Mouse (Mus musculus) MEL (cell line): ENCODE results near the gene Gm20695. TPM values are rescaled to one million over a fixed set of nuclear protein-coding genes. Genes with fewer than 3 reads are reported as not detected.

Experiments used
- DNase-seq: peaks from one replicate; pipeline ENCODE4 v3.0.0; 2011; ENCODE audit warnings: low read depth, low spot score
- H3K27ac ChIP-seq: 2 replicates; pipeline ENCODE4 v1.5.1; 2012; ENCODE audit warnings: low read depth, mild to moderate bottlenecking, control low read depth, low read length, moderate library complexity; ENCODE audit not compliant: control insufficient read depth
- H3K27me3 ChIP-seq, 2 experiments: fragments of 150-350 bp in 1 of 2; sonication (generic) in 1 of 2; 2 replicates each; pipeline ENCODE4 v1.6.1; 2012; ENCODE audit warnings: low read length in 2 of 2, mild to moderate bottlenecking in 2 of 2, improper control_type of control experiment in 1 of 2, moderate library complexity in 1 of 2; ENCODE audit not compliant: insufficient read depth in 2 of 2, control insufficient read depth in 1 of 2
- H3K36me3 ChIP-seq, 2 experiments: 2 replicates each; pipeline ENCODE4 v1.6.1; 2012 to 2014; ENCODE audit warnings: low read length in 2 of 2, improper control_type of control experiment in 1 of 2, inconsistent platforms in 1 of 2, mild to moderate bottlenecking in 1 of 2; ENCODE audit not compliant: insufficient read depth in 2 of 2, control insufficient read depth in 1 of 2
- H3K4me1 ChIP-seq, 2 experiments: fragments of 150-350 bp in 1 of 2; sonication (generic) in 1 of 2; 2 replicates each; pipeline ENCODE4 v1.6.1; 2012; ENCODE audit warnings: low read length in 2 of 2, improper control_type of control experiment in 1 of 2, mild to moderate bottlenecking in 1 of 2; ENCODE audit not compliant: insufficient read depth in 2 of 2, control insufficient read depth in 1 of 2
- H3K4me3 ChIP-seq, 2 experiments: fragments of 150-350 bp in 1 of 2; sonication (generic) in 1 of 2; 2 replicates each; pipeline ENCODE4 v1.5.1; 2012; ENCODE audit warnings: low read depth in 2 of 2, low read length in 2 of 2, mild to moderate bottlenecking in 2 of 2, moderate library complexity in 2 of 2, control low read depth in 1 of 2, improper control_type of control experiment in 1 of 2; ENCODE audit not compliant: control insufficient read depth in 1 of 2, insufficient read depth in 1 of 2
- H3K79me2 ChIP-seq: 2 replicates; pipeline ENCODE4 v1.6.1; 2012; ENCODE audit warnings: mild to moderate bottlenecking, low read length, moderate library complexity; ENCODE audit not compliant: control insufficient read depth, poor library complexity, insufficient read depth
- H3K9ac ChIP-seq: 2 replicates; pipeline ENCODE4 v1.6.1; 2012; ENCODE audit warnings: low read depth, mild to moderate bottlenecking, control low read depth, low read length, moderate library complexity; ENCODE audit not compliant: control insufficient read depth, poor library complexity, severe bottlenecking
- H3K9me3 ChIP-seq: fragments of 150-350 bp; sonication (generic); replicated peaks from 2 replicates; pipeline ENCODE4 v1.6.1; 2012; ENCODE audit warnings: mild to moderate bottlenecking, low read length, improper control_type of control experiment, moderate library complexity; ENCODE audit not compliant: insufficient read depth
- ELF1 ChIP-seq: IDR thresholded peaks from 2 replicates; pipeline ENCODE4 v1.6.1; 2014; ENCODE audit warnings: low read depth, mild to moderate bottlenecking, inconsistent platforms, low read length, improper control_type of control experiment, moderate library complexity
- ETS1 ChIP-seq: IDR thresholded peaks from 2 replicates; pipeline ENCODE4 v1.6.1; 2012; ENCODE audit warnings: low read depth, mild to moderate bottlenecking, inconsistent platforms, low read length, improper control_type of control experiment, moderate library complexity
- GABPA ChIP-seq: IDR thresholded peaks from 2 replicates; pipeline ENCODE4 v1.6.1; 2012; ENCODE audit warnings: low read depth, mild to moderate bottlenecking, inconsistent platforms, low read length, improper control_type of control experiment, moderate library complexity
- GATA1 ChIP-seq: IDR thresholded peaks from 2 replicates; pipeline ENCODE4 v1.6.1; 2011; ENCODE audit warnings: low read depth, low read length, improper control_type of control experiment
- KAT2A ChIP-seq: conservative IDR thresholded peaks from 2 replicates; pipeline ENCODE4 v1.6.1; 2012; ENCODE audit warnings: low read depth, low read length, improper control_type of control experiment, inconsistent platforms
- MAX ChIP-seq: IDR thresholded peaks from 2 replicates; pipeline ENCODE4 v1.6.1; 2011; ENCODE audit warnings: low read length, improper control_type of control experiment
- MEF2A ChIP-seq: IDR thresholded peaks from 2 replicates; pipeline ENCODE4 v1.6.1; 2014; ENCODE audit warnings: low read depth, mild to moderate bottlenecking, inconsistent platforms, low read length, improper control_type of control experiment; ENCODE audit not compliant: poor library complexity, insufficient replicate concordance, severe bottlenecking; ENCODE audit errors: extremely low read depth
- MYB ChIP-seq: IDR thresholded peaks from 2 replicates; pipeline ENCODE4 v1.6.1; 2011; ENCODE audit warnings: mild to moderate bottlenecking, low read depth, low read length, improper control_type of control experiment
- MYC ChIP-seq: IDR thresholded peaks from 2 replicates; pipeline ENCODE4 v1.6.1; 2011; ENCODE audit warnings: low read depth, mild to moderate bottlenecking, low read length, improper control_type of control experiment, moderate library complexity
- NELFE ChIP-seq: IDR thresholded peaks from 2 replicates; pipeline ENCODE4 v1.6.1; 2011; ENCODE audit warnings: low read depth, low read length, improper control_type of control experiment
- POLR2A ChIP-seq, 2 experiments: IDR thresholded peaks; 2 replicates each; pipeline ENCODE4 v1.6.1; 2011 to 2012; ENCODE audit warnings: low read length in 2 of 2, mild to moderate bottlenecking in 2 of 2, control low read depth in 1 of 2, improper control_type of control experiment in 1 of 2, low read depth in 1 of 2, moderate library complexity in 1 of 2; ENCODE audit not compliant: control insufficient read depth in 1 of 2, insufficient read depth in 1 of 2, poor library complexity in 1 of 2
- POLR2AphosphoS2 ChIP-seq: IDR thresholded peaks from 2 replicates; pipeline ENCODE4 v1.6.1; 2011; ENCODE audit warnings: low read length, improper control_type of control experiment
- POLR2AphosphoS5 ChIP-seq: IDR thresholded peaks from 2 replicates; pipeline ENCODE4 v1.6.1; 2012; ENCODE audit warnings: low read depth, borderline replicate concordance, mild to moderate bottlenecking, inconsistent platforms, low read length, moderate library complexity, mixed read lengths
- RAD21 ChIP-seq: IDR thresholded peaks from 2 replicates; pipeline ENCODE4 v1.6.1; 2011; ENCODE audit warnings: mild to moderate bottlenecking, low read depth, low read length, improper control_type of control experiment
- SMC3 ChIP-seq: IDR thresholded peaks from 2 replicates; pipeline ENCODE4 v1.6.1; 2011; ENCODE audit warnings: low read depth, low read length, improper control_type of control experiment
- TAL1 ChIP-seq: IDR thresholded peaks from 2 replicates; pipeline ENCODE4 v1.6.1; 2012; ENCODE audit warnings: mild to moderate bottlenecking, inconsistent platforms, low read length, moderate library complexity, mixed read lengths
- TBP ChIP-seq: IDR thresholded peaks from 2 replicates; pipeline ENCODE4 v1.8.0; 2011; ENCODE audit warnings: low read depth, low read length, improper control_type of control experiment
- UBTF ChIP-seq: IDR thresholded peaks from 2 replicates; pipeline ENCODE4 v1.6.1; 2012; ENCODE audit warnings: low read depth, mild to moderate bottlenecking, inconsistent platforms, low read length, improper control_type of control experiment, moderate library complexity, borderline replicate concordance; ENCODE audit not compliant: insufficient read depth
- USF1 ChIP-seq: IDR thresholded peaks from 2 replicates; pipeline ENCODE4 v1.6.1; 2014; ENCODE audit warnings: low read depth, mild to moderate bottlenecking, inconsistent platforms, low read length, improper control_type of control experiment, moderate library complexity
- USF2 ChIP-seq, 2 experiments: IDR thresholded peaks; 2 replicates each; pipeline ENCODE4 v1.6.1; 2011 to 2012; ENCODE audit warnings: improper control_type of control experiment in 2 of 2, low read length in 2 of 2, borderline replicate concordance in 1 of 2, inconsistent platforms in 1 of 2, low read depth in 1 of 2, mild to moderate bottlenecking in 1 of 2; ENCODE audit not compliant: insufficient read depth in 1 of 2
- ZNF384 ChIP-seq: IDR thresholded peaks from 2 replicates; pipeline ENCODE4 v1.6.1; 2012; ENCODE audit warnings: low read depth, mild to moderate bottlenecking, inconsistent platforms, low read length, improper control_type of control experiment
- polyA plus RNA-seq, 2 experiments: library from polyadenylated mRNA; stranded (reverse) in 1 of 2; unstranded in 1 of 2; fragments of >175 nt in 1 of 2; fragments of >200 nt in 1 of 2; gene quantifications; 2 replicates each; pipeline versions ENCODE4 v1.2.1 to v1.2.4; 2012; ENCODE audit warnings: low replicate concordance in 2 of 2, low read depth in 1 of 2; ENCODE audit not compliant: insufficient read length in 2 of 2, insufficient read depth in 1 of 2, missing spikeins in 1 of 2
- total RNA-seq: library from RNA; depleted of rRNA; stranded (reverse); fragments of 300-350 nt; gene quantifications from 2 replicates; pipeline ENCODE4 v1.2.3, GENCODE M21; 2012

The Gm20695 gene
- total and polyA plus RNA-seq, 3 experiments = 0.62 TPM; not detected in 2

DNA sequence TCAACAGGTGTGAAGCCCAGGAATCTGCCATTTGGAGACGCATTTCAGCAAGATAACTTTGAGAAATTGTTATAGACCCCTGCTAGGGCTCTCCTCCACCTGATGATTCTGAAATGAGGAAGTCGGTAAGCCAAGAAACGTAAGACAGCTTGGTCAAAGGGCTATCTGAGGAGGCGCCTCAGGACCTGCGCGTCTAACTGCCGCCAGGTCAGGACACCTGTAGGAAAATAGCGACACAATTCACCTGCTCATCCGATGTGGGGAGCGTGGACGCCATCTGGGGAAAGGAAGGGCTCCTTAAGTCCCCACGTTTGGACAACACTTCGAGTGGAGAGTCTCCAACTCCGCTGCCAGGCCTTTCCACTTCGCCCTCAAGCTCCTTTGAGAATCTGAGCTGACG is 12.6 kb upstream of the Gm20695 start:
- no peaks in the 10 kb centered on the region for H3K4me1 ChIP-seq
- no peak overlapping the region for H3K27ac ChIP-seq
- no peaks in the 10 kb centered on the region for H3K27me3 ChIP-seq
- H3K9ac ChIP-seq = no peak overlapping the region
- H3K9me3 ChIP-seq = no peaks in the 10 kb centered on the region
- no peaks in the 10 kb centered on the region; a peak in 3 of 4 replicates for H3K36me3 ChIP-seq
- H3K4me3 ChIP-seq = no peak overlapping the region
- TF ChIP-seq UBTF (no peak), POLR2AphosphoS2 (no peak), MYC (no peak), KAT2A (no peak), USF1 (no peak), ZNF384 (no peak), MYB (no peak), POLR2AphosphoS5 (no peak), USF2 (IDR thresholded peaks at IDR 0.05; ENCODE audit: borderline replicate concordance in 1 of 2, insufficient read depth in 1 of 2, low read depth in 1 of 2, low read length in 2 of 2) (no peak), RAD21 (no peak), GABPA (no peak)
- no peaks in the 10 kb centered on the region for H3K79me2 ChIP-seq
- DNase-seq = no peak

- TF ChIP-seq TBP (no peak), MAX (no peak), ZNF384 (no peak), SMC3 (no peak), TAL1 (no peak), ETS1 (no peak), ELF1 (no peak), NELFE (no peak), POLR2A (IDR thresholded peaks at IDR 0.05; ENCODE audit: control insufficient read depth in 1 of 2, insufficient read depth in 1 of 2, low read depth in 1 of 2, low read length in 2 of 2, poor library complexity in 1 of 2) (no peak), GATA1 (no peak), KAT2A (no peak), POLR2AphosphoS5 (no peak), MYC (no peak), MEF2A (no peak)
- Histone ChIP-seq H3K4me1 (no peaks in the 10 kb centered on the region), H3K36me3 (no peaks in the 10 kb centered on the region; a peak in 3 of 4 replicates), H3K9me3 (no peaks in the 10 kb centered on the region), H3K27me3 (no peaks in the 10 kb centered on the region), H3K4me3 (no peak within 1 kb of the TSS), H3K27ac (no peak within 1 kb of the TSS), H3K79me2 (no peaks in the 10 kb centered on the region), H3K9ac (no peak within 1 kb of the TSS)
- DNase-seq = no peak
Measured at GRCm38 (mm10) chr16:3872216-3873047, 12.0 kb upstream of the Gm20695 start, which contains the start of gene Naa60. Naa60 (plus strand) TSS chr16:3872375.
